Mouse (Mus musculus): ENCODE data around the gene Rccd1.

DNA sequence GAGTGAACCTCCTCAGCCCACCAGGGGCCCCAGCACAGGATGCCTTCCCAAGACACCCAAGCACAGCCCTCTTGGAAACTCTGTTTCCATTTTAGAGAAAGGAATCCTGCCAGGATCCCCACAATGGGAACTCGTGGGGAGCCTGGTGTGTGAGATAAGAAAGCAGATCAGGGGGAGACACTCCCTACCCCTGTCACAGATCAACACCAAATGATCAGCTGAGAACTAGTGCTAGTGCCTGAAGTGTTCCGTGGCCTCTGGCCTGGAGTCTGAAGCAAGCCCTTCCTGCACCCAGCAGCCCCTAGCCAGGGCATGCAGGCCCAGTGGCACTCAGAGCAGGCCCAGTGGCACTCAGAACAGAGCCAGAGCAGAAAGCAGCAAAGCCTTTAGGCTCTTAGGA lies 26.6 kb upstream of the Rccd1 start:
- TF ChIP-seq EP300 (IDR thresholded peaks at IDR 0.05; ENCODE audit: low read depth) (no peak), CTCF (IDR thresholded peaks at IDR 0.05; ENCODE audit: low read depth) (no peak)

All from liver, postnatal 0 days (tissue).